Mouse (Mus musculus) gastrocnemius, adult 2 months (tissue): ENCODE measurements around the gene Tbc1d25. TPM values are rescaled to one million over a fixed set of nuclear protein-coding genes. Genes with fewer than 3 reads are reported as not detected.

Source experiments
- DNase-seq: peaks from one replicate; pipeline ENCODE4 v3.0.0; 2022
- H3K27ac ChIP-seq: fragments of 200-600 bp; 2 replicates; pipeline ENCODE4 v1.8.1; 2022; ENCODE audit warnings: mild to moderate bottlenecking
- H3K4me3 ChIP-seq: fragments of 200-600 bp; 2 replicates; pipeline ENCODE4 v1.8.1; 2022; ENCODE audit warnings: mild to moderate bottlenecking, moderate library complexity
- CTCF ChIP-seq: fragments of 200-600 bp; IDR thresholded peaks from 2 replicates; pipeline ENCODE4 v1.8.1; 2022; ENCODE audit warnings: antibody characterized with exemption, mild to moderate bottlenecking, moderate library complexity
- intact Hi-C: fragments of 180-260 bp; cut with DNase I; formaldehyde crosslinking; loops from one replicate; pipeline ENCODE4 v1.15.1; 2025
- total RNA-seq, 2 experiments: library from RNA; stranded (reverse); gene quantifications; 2 replicates each; pipeline ENCODE4 v1.2.3; 2021

The Tbc1d25 gene
- total RNA-seq, 2 experiments from 2014 or later = 3.1 to 3.2 TPM

GRCm38 (mm10) chrX:8164471-8164870 lies 11.5 kb downstream of the Tbc1d25 start:
- Histone ChIP-seq H3K4me3 (no peak overlapping the region), H3K27ac (no peak overlapping the region)
- intact Hi-C loops = no loop called here
- DNase-seq = no peak
- no peak for TF ChIP-seq CTCF

GRCm38 (mm10) chrX:8163076-8163475 lies 12.9 kb downstream of the Tbc1d25 start:
- no peak for TF ChIP-seq CTCF
- no peak for DNase-seq
- Histone ChIP-seq H3K4me3 (no peak overlapping the region), H3K27ac (peak overlapping the region; percentile 46; the same call in 1 of the 2 replicates)
- intact Hi-C loops = no loop called here

- peak; percentile 91 for DNase-seq
- no peak for TF ChIP-seq CTCF
- H3K27ac ChIP-seq = peak within 1 kb of the TSS; percentile 98
- peak within 1 kb of the TSS; percentile 88 for H3K4me3 ChIP-seq
- intact Hi-C loops = no loop called here
Measured at GRCm38 (mm10) chrX:8145153-8145991, 30.6 kb downstream of the Tbc1d25 start, which contains the start of gene Rbm3. Gene Rbm3 (minus strand): TSS chrX:8145880.

GRCm38 (mm10) chrX:8143750-8144149 lies 32.2 kb downstream of the Tbc1d25 start:
- TF ChIP-seq CTCF = no peak
- no peak overlapping the region for H3K27ac ChIP-seq
- no peak for DNase-seq
- intact Hi-C loops = no loop called here
- peak overlapping the region; percentile 88 for H3K4me3 ChIP-seq

GRCm38 (mm10) chrX:8142948-8143347 lies 33.0 kb downstream of the Tbc1d25 start:
- no peak overlapping the region for H3K4me3 ChIP-seq
- no peak for DNase-seq
- intact Hi-C loops = no loop called here
- TF ChIP-seq CTCF = no peak
- H3K27ac ChIP-seq = no peak overlapping the region

- intact Hi-C loops = no loop called here
Measured at GRCm38 (mm10) chrX:8141058-8141457, 34.9 kb downstream of the Tbc1d25 start.

GRCm38 (mm10) chrX:8140446-8140845 lies 35.5 kb downstream of the Tbc1d25 start:
- TF ChIP-seq CTCF = no peak
- intact Hi-C loops = no loop called here
- Histone ChIP-seq H3K4me3 (no peak overlapping the region), H3K27ac (no peak overlapping the region)
- no peak for DNase-seq

More at GRCm38 (mm10) chrX:8141058-8141457, 34.9 kb downstream of the Tbc1d25 start:
- Histone ChIP-seq H3K27ac (no peak overlapping the region), H3K4me3 (no peak overlapping the region)
- TF ChIP-seq CTCF = no peak
- DNase-seq = no peak

GRCm38 (mm10) chrX:8139480-8139879 lies 36.5 kb downstream of the Tbc1d25 start:
- no peak for TF ChIP-seq CTCF
- H3K4me3 ChIP-seq = no peak overlapping the region
- DNase-seq = no peak
- intact Hi-C loops = loop anchor here (10.0 kb wide), 1 partner anchor 65 kb away; the partner anchor contains the start of gene Suv39h1
- H3K27ac ChIP-seq = no peak overlapping the region

- no peak overlapping the region for H3K4me3 ChIP-seq
- no peak for TF ChIP-seq CTCF
- intact Hi-C loops = loop anchor here (10.0 kb wide), 1 partner anchor 61 kb away; the partner anchor contains the start of gene Suv39h1
- no peak overlapping the region for H3K27ac ChIP-seq
- no peak for DNase-seq
Measured at GRCm38 (mm10) chrX:8135886-8136285, 40.1 kb downstream of the Tbc1d25 start.

GRCm38 (mm10) chrX:8132017-8132976 lies 43.7 kb downstream of the Tbc1d25 start, which contains the start of gene Wdr13:
Gene Wdr13 (minus strand): TSS chrX:8132892.
- TF ChIP-seq CTCF = no peak
- Histone ChIP-seq H3K4me3 (peak within 1 kb of the TSS; percentile 88), H3K27ac (peak within 1 kb of the TSS; percentile 95)
- intact Hi-C loops = loop anchor here (10.0 kb wide), 1 partner anchor 57 kb away; the partner anchor contains the start of gene Suv39h1
- peak; percentile 93 for DNase-seq

- Histone ChIP-seq H3K4me3 (peak overlapping the region; percentile 88), H3K27ac (peak overlapping the region; percentile 95)
- DNase-seq = no peak
- TF ChIP-seq CTCF = no peak
- intact Hi-C loops = loop anchor here (10.0 kb wide), 1 partner anchor 57 kb away; the partner anchor contains the start of gene Suv39h1
Measured at GRCm38 (mm10) chrX:8131393-8131792, 44.6 kb downstream of the Tbc1d25 start.

- TF ChIP-seq CTCF = no peak
- Histone ChIP-seq H3K27ac (no peak overlapping the region), H3K4me3 (no peak overlapping the region)
- no peak for DNase-seq
- intact Hi-C loops = no loop called here
Measured at GRCm38 (mm10) chrX:8125235-8125634, 50.7 kb downstream of the Tbc1d25 start.
